Mouse (Mus musculus): ENCODE results near the gene Tmem144. TPM values are rescaled to one million over a fixed set of nuclear protein-coding genes. Genes with fewer than 3 reads are reported as not detected.

Gene Tmem144
- polyA plus RNA-seq, 1 experiment = 5.8 TPM

- DNase-seq (ENCODE audit: extremely low spot score in 1 of 2, low spot score in 1 of 2) = no peak
These were observed 13.5 kb upstream of the Tmem144 start for GRCm38 (mm10) chr3:79866089-79866488.

- no peak for DNase-seq (ENCODE audit: extremely low spot score in 1 of 2, low spot score in 1 of 2)
These were observed 12.3 kb upstream of the Tmem144 start for GRCm38 (mm10) chr3:79864824-79865223.

GRCm38 (mm10) chr3:79858221-79858620 lies 5.6 kb upstream of the Tmem144 start:
- DNase-seq (ENCODE audit: extremely low spot score in 1 of 2, low spot score in 1 of 2) = no peak

- DNase-seq (ENCODE audit: extremely low spot score in 1 of 2, low spot score in 1 of 2) = no peak
These were observed 5.2 kb upstream of the Tmem144 start for GRCm38 (mm10) chr3:79857780-79858179.

- no peak for DNase-seq (ENCODE audit: extremely low spot score in 1 of 2, low spot score in 1 of 2)
These were observed 465 bp downstream of the Tmem144 start for GRCm38 (mm10) chr3:79852108-79852507.

- DNase-seq (ENCODE audit: extremely low spot score in 1 of 2, low spot score in 1 of 2) = no peak
These were observed 1.9 kb downstream of the Tmem144 start for GRCm38 (mm10) chr3:79850656-79851055.

GRCm38 (mm10) chr3:79849621-79850020 lies 3.0 kb downstream of the Tmem144 start:
- DNase-seq (ENCODE audit: extremely low spot score in 1 of 2, low spot score in 1 of 2) = no peak

GRCm38 (mm10) chr3:79848841-79849240 lies 3.7 kb downstream of the Tmem144 start:
- no peak for DNase-seq (ENCODE audit: extremely low spot score in 1 of 2, low spot score in 1 of 2)

GRCm38 (mm10) chr3:79846633-79847032 lies 5.9 kb downstream of the Tmem144 start:
- DNase-seq (ENCODE audit: extremely low spot score in 1 of 2, low spot score in 1 of 2) = no peak

GRCm38 (mm10) chr3:79843999-79844398 lies 8.6 kb downstream of the Tmem144 start:
- no peak for DNase-seq (ENCODE audit: extremely low spot score in 1 of 2, low spot score in 1 of 2)

- DNase-seq (ENCODE audit: extremely low spot score in 1 of 2, low spot score in 1 of 2) = peak; percentile 55 to 76
These were observed 10.0 kb downstream of the Tmem144 start for GRCm38 (mm10) chr3:79842616-79843016.

- no peak for DNase-seq (ENCODE audit: extremely low spot score in 1 of 2, low spot score in 1 of 2)
These were observed 10.4 kb downstream of the Tmem144 start for GRCm38 (mm10) chr3:79842165-79842564.

GRCm38 (mm10) chr3:79841475-79841874 lies 11.1 kb downstream of the Tmem144 start:
- DNase-seq (ENCODE audit: extremely low spot score in 1 of 2, low spot score in 1 of 2) = no peak

- no peak for DNase-seq (ENCODE audit: extremely low spot score in 1 of 2, low spot score in 1 of 2)
These were observed 13.8 kb downstream of the Tmem144 start for GRCm38 (mm10) chr3:79838751-79839150.

- DNase-seq (ENCODE audit: extremely low spot score in 1 of 2, low spot score in 1 of 2) = no peak
These were observed 23.3 kb downstream of the Tmem144 start for GRCm38 (mm10) chr3:79829289-79829688.

GRCm38 (mm10) chr3:79825067-79825780 lies 27.3 kb downstream of the Tmem144 start:
- no peak for DNase-seq (ENCODE audit: extremely low spot score in 1 of 2, low spot score in 1 of 2)

- no peak for DNase-seq (ENCODE audit: extremely low spot score in 1 of 2, low spot score in 1 of 2)
These were observed 29.4 kb downstream of the Tmem144 start for GRCm38 (mm10) chr3:79823176-79823575.

- peak; percentile 33 to 49 for DNase-seq (ENCODE audit: extremely low spot score in 1 of 2, low spot score in 1 of 2)
These were observed 31.4 kb downstream of the Tmem144 start for GRCm38 (mm10) chr3:79821131-79821530.

GRCm38 (mm10) chr3:79818202-79818995 lies 34.2 kb downstream of the Tmem144 start:
- DNase-seq (ENCODE audit: extremely low spot score in 1 of 2, low spot score in 1 of 2) = peak in 1 of 2 experiments; percentile 65

- no peak for DNase-seq (ENCODE audit: extremely low spot score in 1 of 2, low spot score in 1 of 2)
These were observed 36.3 kb downstream of the Tmem144 start for GRCm38 (mm10) chr3:79816229-79816628.

GRCm38 (mm10) chr3:79813814-79814490 lies 38.6 kb downstream of the Tmem144 start:
- DNase-seq (ENCODE audit: extremely low spot score in 1 of 2, low spot score in 1 of 2) = peak; percentile 59 to 94

Data from frontal cortex, adult 2 months (tissue).